Mouse (Mus musculus): ENCODE measurements at regions not wholly inside any gene's neighbourhood (a gene's known extent, or its start where the extent isn't known, plus 50 kb on each side); places are given as distances from the start of the nearest gene placed in this dataset.
"Not testable (repeated sequence)": the region's sequence is repeated elsewhere in the genome, so short reads cannot be mapped to it uniquely, and the experiment has no call there.

DNA sequence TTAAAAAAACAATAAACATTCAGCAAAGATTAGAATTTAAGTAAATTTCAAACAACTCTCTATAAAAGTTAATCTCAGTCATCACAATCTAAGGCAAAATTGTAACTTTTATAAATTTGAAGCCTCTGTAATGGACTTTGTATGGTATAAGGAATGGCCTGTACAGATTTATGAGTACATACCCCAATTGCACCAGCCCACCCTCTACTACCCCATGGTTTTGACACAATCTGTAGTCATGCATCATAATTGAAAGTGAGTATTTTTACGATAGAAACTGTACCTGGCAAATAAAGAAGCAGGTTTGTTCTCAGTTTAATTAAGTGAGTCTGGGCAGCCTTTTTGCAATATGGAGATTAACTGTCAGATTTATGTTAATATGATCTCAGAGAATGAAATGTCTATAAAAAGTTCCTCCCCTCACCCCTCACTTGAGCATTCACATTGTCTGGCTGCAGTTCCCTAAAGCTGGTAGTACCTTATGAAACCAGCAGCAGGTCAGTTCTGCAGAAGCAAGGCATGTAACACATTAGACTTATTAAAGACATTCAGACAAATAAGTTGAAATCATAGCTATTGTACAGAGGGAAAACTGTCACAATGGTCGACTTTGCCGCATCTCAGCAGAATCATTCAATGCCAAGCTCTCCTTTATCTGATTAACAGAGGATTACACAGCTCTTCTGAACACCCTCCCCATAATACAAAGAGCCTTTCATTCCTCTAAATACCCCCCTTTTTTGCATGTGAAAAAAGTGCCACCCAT lies 505.2 kb downstream of the Cypt12 start:
- Histone ChIP-seq H3K9me3 (no peaks in the 10 kb centered on the region), H3K36me3 (no peaks in the 10 kb centered on the region), H3K4me2 (replicated peaks) (no peak overlapping the region), H3K4me1 (0 out of 2 replicates have a peak, but pooled peaks cover 2% of the 10 kb centered on the region), H3K9ac (replicated peaks) (no peak overlapping the region), H3K4me3 (no peak overlapping the region), H3K27ac (replicated peaks) (no peak overlapping the region), H3K27me3 (no peaks in the 10 kb centered on the region)
- WGBS, result 29% methylated on average over 3 of the region's 3 CpGs
- peak; percentile 87 for ATAC-seq (ENCODE audit: low FRiP score, low read depth)

DNA sequence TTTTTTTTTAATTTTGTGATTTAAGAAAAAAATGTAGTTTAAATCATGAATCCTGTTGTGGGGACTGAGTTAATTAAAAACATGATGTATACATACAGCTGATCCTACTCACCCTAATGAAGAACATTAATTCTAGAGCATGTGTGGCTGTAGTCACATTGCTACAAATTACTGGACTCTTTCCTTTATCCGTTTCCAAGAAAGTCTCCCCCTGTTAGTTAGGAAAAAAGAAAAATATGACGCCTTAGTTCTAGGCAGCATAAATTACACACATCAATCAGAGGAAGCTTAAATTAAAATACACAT lies 505.7 kb downstream of the Cypt12 start:
- peak; percentile 71 for ATAC-seq (ENCODE audit: low FRiP score, low read depth)
- 0 out of 2 replicates have a peak, but pooled peaks cover 2% of the 10 kb centered on the region for H3K4me1 ChIP-seq
- H3K27ac ChIP-seq (replicated peaks), result no peak overlapping the region
- no peaks in the 10 kb centered on the region for H3K36me3 ChIP-seq
- no peaks in the 10 kb centered on the region for H3K27me3 ChIP-seq
- no peaks in the 10 kb centered on the region for H3K9me3 ChIP-seq
- WGBS, result 18% methylated on average over 2 of the region's 2 CpGs
- no peak overlapping the region for H3K4me3 ChIP-seq
- H3K9ac ChIP-seq (replicated peaks), result no peak overlapping the region
- no peak overlapping the region for H3K4me2 ChIP-seq (replicated peaks)

DNA sequence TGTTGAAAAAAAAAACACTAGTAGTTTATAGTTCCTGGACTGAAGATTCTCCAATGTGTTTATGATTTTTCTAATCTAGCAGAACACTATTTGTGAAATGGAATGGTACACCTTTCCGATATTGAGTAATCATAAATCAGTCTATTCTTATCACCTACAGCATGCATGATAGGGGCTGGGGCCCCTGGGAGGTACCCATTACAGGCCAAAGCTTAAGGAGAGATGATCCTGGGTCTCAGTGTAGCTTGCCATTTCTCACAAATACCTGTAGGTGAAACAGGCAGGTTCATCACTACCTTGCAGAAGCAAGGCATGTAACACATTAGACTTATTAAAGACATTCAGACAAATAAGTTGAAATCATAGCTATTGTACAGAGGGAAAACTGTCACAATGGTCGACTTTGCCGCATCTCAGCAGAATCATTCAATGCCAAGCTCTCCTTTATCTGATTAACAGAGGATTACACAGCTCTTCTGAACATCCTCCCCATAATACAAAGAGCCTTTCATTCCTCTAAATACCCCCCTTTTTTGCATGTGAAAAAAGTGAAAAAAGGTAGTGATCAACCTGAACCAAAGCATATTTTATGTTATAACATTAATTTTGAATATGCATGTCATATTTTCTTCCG lies 506.5 kb downstream of the Cypt12 start:
- not testable (repeated sequence) for H3K27me3 ChIP-seq; H3K9ac ChIP-seq (replicated peaks); H3K27ac ChIP-seq (replicated peaks); H3K4me2 ChIP-seq (replicated peaks); H3K36me3 ChIP-seq; H3K4me3 ChIP-seq; H3K9me3 ChIP-seq; H3K4me1 ChIP-seq
- 41% methylated on average over 4 of the region's 4 CpGs for WGBS
- ATAC-seq (ENCODE audit: low FRiP score, low read depth), result peak; percentile 61

DNA sequence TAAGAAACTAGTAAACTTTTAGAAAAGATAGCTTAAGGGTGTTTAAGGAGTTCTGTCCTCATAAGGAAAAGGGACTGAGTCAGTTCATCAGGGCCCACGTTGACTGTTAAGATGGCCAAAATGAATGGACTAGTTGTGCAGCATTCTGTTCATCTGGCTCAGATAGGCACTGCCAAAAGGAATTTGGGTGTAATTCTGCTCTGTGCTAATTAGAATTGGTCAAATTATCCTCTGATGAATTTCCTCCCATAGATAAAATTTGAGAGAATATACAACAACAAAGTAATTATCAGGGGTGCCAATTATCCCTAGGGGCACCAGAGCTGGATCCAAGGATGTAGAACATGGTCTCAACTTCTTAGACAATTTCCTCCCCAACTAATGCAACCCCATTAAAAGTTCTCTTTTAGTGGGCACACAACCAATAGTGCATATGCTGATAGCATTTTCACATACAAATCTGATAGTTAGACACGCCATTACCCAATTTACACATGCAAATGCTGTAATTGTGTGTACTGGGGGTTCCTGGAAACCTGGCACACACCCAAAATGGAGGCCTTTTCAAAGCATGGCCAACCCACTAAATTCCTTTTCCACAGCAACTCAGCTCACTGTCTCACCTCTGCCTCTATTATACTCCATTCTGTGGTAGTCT lies 508.0 kb downstream of the Cypt12 start:
- no peak overlapping the region for H3K4me2 ChIP-seq (replicated peaks)
- no peaks in the 10 kb centered on the region for H3K27me3 ChIP-seq
- no peaks in the 10 kb centered on the region for H3K36me3 ChIP-seq
- no peak; the same call in 1 of the 2 replicates for ATAC-seq (ENCODE audit: low FRiP score, low read depth)
- no peak overlapping the region for H3K27ac ChIP-seq (replicated peaks)
- H3K4me1 ChIP-seq, result 0 out of 2 replicates have a peak, but pooled peaks cover 2% of the 10 kb centered on the region
- H3K9me3 ChIP-seq, result no peaks in the 10 kb centered on the region
- 75% methylated on average over 2 of the region's 2 CpGs for WGBS
- H3K9ac ChIP-seq (replicated peaks), result no peak overlapping the region
- H3K4me3 ChIP-seq, result no peak overlapping the region

DNA sequence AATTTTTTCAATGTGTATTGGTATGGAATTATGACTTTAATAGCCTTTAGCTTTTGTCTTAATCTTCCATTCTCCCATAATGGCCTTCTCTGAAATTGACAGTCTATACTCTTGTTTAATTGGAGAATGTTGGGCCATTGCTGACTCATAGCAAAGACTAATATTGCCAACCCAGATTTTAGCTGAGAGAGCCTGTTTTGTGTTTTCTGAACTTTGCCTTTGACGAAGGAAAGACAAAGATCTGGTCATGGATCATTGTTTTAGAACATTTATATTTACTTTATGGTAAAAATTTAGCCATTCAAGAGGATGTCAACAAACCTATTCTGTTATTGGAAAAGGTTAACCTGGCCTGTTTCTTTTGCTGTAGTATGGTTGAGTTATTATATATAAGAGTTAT lies 512.1 kb downstream of the Cypt12 start:
- WGBS, result 82% methylated on average over 1 of the region's 1 CpGs
- ATAC-seq (ENCODE audit: low FRiP score, low read depth), result no peak
- H3K36me3 ChIP-seq, result no peaks in the 10 kb centered on the region
- no peak overlapping the region for H3K9ac ChIP-seq (replicated peaks)
- no peaks in the 10 kb centered on the region for H3K27me3 ChIP-seq
- no peaks in the 10 kb centered on the region for H3K9me3 ChIP-seq
- no peak overlapping the region for H3K4me2 ChIP-seq (replicated peaks)
- no peaks in the 10 kb centered on the region for H3K4me1 ChIP-seq
- no peak overlapping the region for H3K4me3 ChIP-seq
- H3K27ac ChIP-seq (replicated peaks), result no peak overlapping the region

DNA sequence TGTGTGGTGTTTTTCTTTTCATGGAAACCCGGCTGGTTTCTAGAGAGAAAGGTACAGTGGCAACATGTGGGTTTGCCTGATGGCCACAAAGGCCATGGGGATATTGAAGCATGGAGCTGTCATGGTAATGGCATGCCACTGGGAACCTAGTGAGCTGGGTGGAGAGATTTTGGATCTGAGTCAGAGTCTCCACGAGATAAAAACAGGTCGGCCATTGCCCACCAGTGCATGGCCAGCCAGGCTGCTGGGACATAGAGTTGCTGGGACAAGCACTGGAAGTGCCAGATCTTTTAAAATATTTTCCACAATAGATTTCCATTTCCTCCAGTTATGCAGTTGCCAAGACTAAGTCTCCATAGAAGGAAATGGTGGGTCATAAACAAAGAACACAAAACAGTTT lies 523.6 kb downstream of the Cypt12 start:
- Histone ChIP-seq H3K4me1 (no peaks in the 10 kb centered on the region), H3K4me2 (replicated peaks) (no peak overlapping the region), H3K36me3 (no peaks in the 10 kb centered on the region), H3K27me3 (no peaks in the 10 kb centered on the region), H3K9me3 (no peaks in the 10 kb centered on the region), H3K9ac (replicated peaks) (no peak overlapping the region), H3K27ac (replicated peaks) (no peak overlapping the region), H3K4me3 (no peak overlapping the region)
- WGBS, result 83% methylated on average over 3 of the region's 3 CpGs
- ATAC-seq (ENCODE audit: low FRiP score, low read depth), result no peak

DNA sequence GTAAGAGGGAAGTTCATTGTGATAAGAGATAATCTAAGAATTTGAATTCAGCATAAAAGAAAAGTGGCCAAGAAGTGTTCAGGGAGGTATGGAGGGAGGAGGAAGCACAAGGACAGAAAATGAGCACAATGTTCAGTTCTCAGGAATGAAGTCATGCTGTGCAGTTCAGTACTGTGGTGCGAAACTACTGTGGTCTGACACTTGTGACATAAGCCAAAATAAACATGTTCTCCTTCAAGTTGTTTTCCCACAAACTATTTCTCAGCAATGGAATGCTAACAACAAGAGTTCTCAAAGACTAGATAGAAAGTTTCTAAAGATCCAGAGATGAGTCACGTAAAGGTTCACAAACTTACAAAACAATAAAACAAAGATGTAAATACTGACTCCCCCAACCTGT lies 531.3 kb downstream of the Cypt12 start:
- H3K27ac ChIP-seq (replicated peaks), result no peak overlapping the region
- no peak for ATAC-seq (ENCODE audit: low FRiP score, low read depth)
- no peaks in the 10 kb centered on the region for H3K36me3 ChIP-seq
- H3K27me3 ChIP-seq, result no peaks in the 10 kb centered on the region
- H3K9me3 ChIP-seq, result no peaks in the 10 kb centered on the region; the same call in 1 of the 2 replicates
- 70% methylated on average over 2 of the region's 2 CpGs for WGBS
- H3K9ac ChIP-seq (replicated peaks), result no peak overlapping the region
- H3K4me3 ChIP-seq, result no peak overlapping the region
- H3K4me1 ChIP-seq, result no peaks in the 10 kb centered on the region
- no peak overlapping the region for H3K4me2 ChIP-seq (replicated peaks)

DNA sequence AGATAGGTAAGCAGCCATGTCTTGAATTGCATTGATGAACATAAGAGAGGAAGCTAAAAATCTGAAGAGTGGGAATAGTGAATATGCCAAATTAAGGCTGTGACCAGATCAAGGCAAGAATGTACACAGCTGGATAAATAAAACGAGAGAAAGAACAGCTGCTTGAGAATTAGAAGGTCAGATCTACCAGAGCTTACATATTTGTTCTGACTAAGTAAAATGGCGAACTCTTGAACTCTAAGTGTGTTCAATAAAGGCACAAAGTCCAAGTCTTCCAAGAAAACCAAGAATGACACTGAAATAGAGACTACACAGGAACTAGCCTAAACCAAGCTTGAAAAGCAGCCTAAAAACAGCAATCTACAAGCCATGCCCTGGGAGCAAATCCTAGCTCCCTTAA lies 533.8 kb downstream of the Cypt12 start:
- no peaks in the 10 kb centered on the region for H3K27me3 ChIP-seq
- no peak overlapping the region for H3K9ac ChIP-seq (replicated peaks)
- no peaks in the 10 kb centered on the region for H3K36me3 ChIP-seq
- H3K4me1 ChIP-seq, result no peaks in the 10 kb centered on the region
- H3K9me3 ChIP-seq, result no peaks in the 10 kb centered on the region; the same call in 1 of the 2 replicates
- no peak overlapping the region for H3K4me3 ChIP-seq
- 72% methylated on average over 2 of the region's 2 CpGs for WGBS
- no peak overlapping the region for H3K4me2 ChIP-seq (replicated peaks)
- H3K27ac ChIP-seq (replicated peaks), result no peak overlapping the region
- no peak for ATAC-seq (ENCODE audit: low FRiP score, low read depth)

DNA sequence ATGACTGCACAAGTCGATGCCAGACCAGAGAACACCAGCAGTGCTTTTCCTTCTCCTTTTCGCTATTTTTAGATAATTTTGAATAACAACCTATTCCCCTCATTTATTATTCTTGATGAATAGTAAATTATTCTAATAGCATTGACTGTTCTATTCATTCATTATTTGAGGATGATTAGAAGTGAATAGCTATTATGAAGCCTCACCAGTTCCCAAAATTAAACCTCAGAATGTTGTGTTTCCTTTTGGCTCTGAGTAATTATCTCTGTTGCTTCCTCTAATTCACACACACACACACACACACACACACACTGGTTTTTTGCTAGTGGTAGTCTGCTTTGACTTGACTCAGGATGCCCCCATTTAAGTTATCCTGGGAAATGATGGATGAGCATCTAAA lies 540.7 kb downstream of the Cypt12 start:
- no peaks in the 10 kb centered on the region for H3K36me3 ChIP-seq
- H3K27me3 ChIP-seq, result no peaks in the 10 kb centered on the region
- WGBS, result 83% methylated on average over 2 of the region's 2 CpGs
- H3K9me3 ChIP-seq, result no peaks in the 10 kb centered on the region
- no peak for ATAC-seq (ENCODE audit: low FRiP score, low read depth)
- H3K4me1 ChIP-seq, result no peaks in the 10 kb centered on the region
- no peak overlapping the region for H3K4me3 ChIP-seq
- H3K9ac ChIP-seq (replicated peaks), result no peak overlapping the region
- H3K27ac ChIP-seq (replicated peaks), result no peak overlapping the region
- H3K4me2 ChIP-seq (replicated peaks), result no peak overlapping the region

DNA sequence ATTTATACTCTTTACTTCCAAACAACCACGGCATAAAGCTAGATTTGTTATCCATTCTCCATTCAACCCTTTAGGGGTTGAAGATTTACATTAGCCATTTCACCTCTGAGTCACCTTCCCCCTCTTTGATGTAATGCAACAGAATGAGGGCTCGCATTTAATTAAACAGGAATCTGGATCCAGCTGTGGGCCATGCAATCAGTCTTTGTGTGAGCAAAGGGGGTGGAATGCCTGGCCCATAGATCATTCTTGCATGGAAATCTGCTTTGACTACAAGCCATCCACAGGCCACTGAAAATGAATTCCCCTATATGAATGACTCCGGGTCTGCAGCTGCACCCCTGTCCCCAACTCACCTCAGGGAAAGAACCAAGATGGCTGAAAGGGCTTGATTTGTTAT lies 574.4 kb downstream of the Cypt12 start:
- ATAC-seq (ENCODE audit: low FRiP score, low read depth), result no peak
- Histone ChIP-seq H3K27ac (replicated peaks) (no peak overlapping the region), H3K9ac (replicated peaks) (no peak overlapping the region), H3K4me2 (replicated peaks) (no peak overlapping the region), H3K4me3 (no peak overlapping the region), H3K27me3 (no peaks in the 10 kb centered on the region), H3K4me1 (no peaks in the 10 kb centered on the region), H3K36me3 (no peaks in the 10 kb centered on the region), H3K9me3 (no peaks in the 10 kb centered on the region)
- WGBS, result 31% methylated on average over 3 of the region's 3 CpGs

DNA sequence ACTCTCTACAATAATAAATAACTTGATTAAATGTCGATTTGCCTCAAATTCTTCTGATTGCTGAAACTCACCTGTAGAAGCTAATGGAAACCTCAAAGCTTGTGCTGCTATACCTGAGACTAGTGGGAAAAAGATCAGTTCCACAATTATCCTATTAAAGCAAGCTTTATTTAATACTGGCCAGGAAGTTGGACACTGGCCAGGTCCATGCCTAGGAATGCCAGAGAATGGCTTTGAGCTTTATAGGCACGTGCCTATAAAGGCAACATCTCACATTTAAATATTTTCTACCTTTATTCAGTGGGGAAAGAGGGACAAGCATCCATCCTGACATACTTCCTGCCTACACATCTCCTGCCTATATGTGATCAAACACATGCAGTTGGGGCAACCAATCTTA lies 575.8 kb downstream of the Cypt12 start:
- Histone ChIP-seq H3K9me3 (no peaks in the 10 kb centered on the region), H3K4me3 (no peak overlapping the region), H3K36me3 (no peaks in the 10 kb centered on the region), H3K4me2 (replicated peaks) (no peak overlapping the region), H3K4me1 (no peaks in the 10 kb centered on the region), H3K9ac (replicated peaks) (no peak overlapping the region), H3K27me3 (no peaks in the 10 kb centered on the region), H3K27ac (replicated peaks) (no peak overlapping the region)
- 87% methylated on average over 2 of the region's 2 CpGs for WGBS
- ATAC-seq (ENCODE audit: low FRiP score, low read depth), result no peak

DNA sequence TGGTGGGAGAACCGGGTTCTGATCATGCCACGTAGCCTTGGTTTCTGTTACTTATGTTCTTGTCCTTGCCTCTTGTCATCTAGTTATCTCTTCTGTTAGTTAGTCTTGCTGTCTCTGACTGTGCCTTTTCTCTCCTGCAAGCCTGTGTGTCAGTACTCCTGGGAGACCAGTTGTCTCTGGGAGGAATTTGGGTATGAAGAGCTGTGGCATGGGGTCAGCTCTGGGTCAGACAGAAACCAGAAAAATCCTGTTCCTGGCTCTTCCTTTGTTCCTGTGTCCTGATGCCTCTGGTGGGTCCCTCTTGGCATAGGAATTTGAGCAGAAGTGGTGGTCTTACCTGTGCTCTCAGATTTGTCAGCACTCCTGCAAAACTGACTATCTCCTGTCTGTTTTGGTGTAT lies 609.0 kb downstream of the Cypt12 start:
- Histone ChIP-seq H3K4me1 (no peaks in the 10 kb centered on the region), H3K36me3 (no peaks in the 10 kb centered on the region), H3K9me3 (no peaks in the 10 kb centered on the region), H3K4me3 (no peak overlapping the region), H3K4me2 (replicated peaks) (no peak overlapping the region), H3K9ac (replicated peaks) (no peak overlapping the region), H3K27ac (replicated peaks) (no peak overlapping the region), H3K27me3 (no peaks in the 10 kb centered on the region)
- 93% methylated on average over 2 of the region's 2 CpGs for WGBS
- ATAC-seq (ENCODE audit: low FRiP score, low read depth), result no peak

Measured in midbrain, embryonic 12.5 days (tissue).